24 mouse cellular contexts compared by ENCODE assay signal in genomic region chr11:53652427-53652826, GRCm38 (mm10). TPM values are rescaled to one million over a fixed set of nuclear protein-coding genes. Genes with fewer than 3 reads are reported as not detected.
"Had no signal": no experiment of that assay in that cellular context is flagged by ENCODE, and none has a peak within 500 bp of the region (broad histone marks: within the 10 kb centered on the region; RNA-seq: fewer than 3 reads in every experiment).

No protein-coding gene starts in this region.

- H3K27ac ChIP-seq: neural tube, embryonic 13.5 days; neural tube, embryonic 15.5 days; stomach, embryonic 15.5 days; stomach, postnatal 0 days had no signal

- H3K4me1 ChIP-seq: neural tube, embryonic 13.5 days; neural tube, embryonic 15.5 days; stomach, embryonic 15.5 days had no signal

- H3K27me3 ChIP-seq: neural tube, embryonic 13.5 days; neural tube, embryonic 15.5 days; stomach, embryonic 15.5 days had no signal

- H3K9me3 ChIP-seq: neural tube, embryonic 13.5 days; neural tube, embryonic 15.5 days; stomach, embryonic 15.5 days had no signal

- DNase-seq: retina, postnatal 1 day; right cerebral cortex, adult 18-20 months; right cerebral cortex, postnatal 14 days; right cerebral cortex, postnatal 25 days; right cerebral cortex, postnatal 4 days; spleen, adult 18-20 months; thymus, adult 18-20 months; thymus, adult 2 months; thymus, postnatal 14 days; thymus, postnatal 25 days; thymus, postnatal 36 days; thymus, postnatal 4 days had no signal

- H3K4me3 ChIP-seq: neural tube, embryonic 13.5 days; neural tube, embryonic 15.5 days; stomach, embryonic 15.5 days had no signal

- H3K9ac ChIP-seq: neural tube, embryonic 13.5 days; neural tube, embryonic 15.5 days; stomach, embryonic 15.5 days had no signal

RNA-seq across cellular contexts. Expression of gene Il13, which starts 17.9 kb away (rescaled TPM):
- total RNA-seq: neutrophil, adult 5-6 weeks had no signal
- polyA plus RNA-seq: neural tube, embryonic 13.5 days; neural tube, embryonic 14.5 days; neural tube, embryonic 15.5 days; spleen, adult 2 months; stomach, embryonic 14.5 days; stomach, embryonic 15.5 days; stomach, embryonic 16.5 days; stomach, postnatal 0 days; urinary bladder, adult 2 months had no signal

RNA-seq across cellular contexts. Expression of gene Il4, which starts 34.0 kb away (rescaled TPM):
- polyA plus RNA-seq: small intestine, adult 2 months; testis, adult 2 months had no signal
